Mouse (Mus musculus) embryo, embryonic 10 days (tissue): ENCODE data around the gene Izumo2.
"Not testable (repeated sequence)": the region's sequence is repeated elsewhere in the genome, so short reads cannot be mapped to it uniquely, and the experiment has no call there.

Experiments used
- DNase-seq: peaks from one replicate; pipeline ENCODE4 v3.0.0-alpha.2; 2015; ENCODE audit warnings: low spot score

The Izumo2 gene

DNA sequence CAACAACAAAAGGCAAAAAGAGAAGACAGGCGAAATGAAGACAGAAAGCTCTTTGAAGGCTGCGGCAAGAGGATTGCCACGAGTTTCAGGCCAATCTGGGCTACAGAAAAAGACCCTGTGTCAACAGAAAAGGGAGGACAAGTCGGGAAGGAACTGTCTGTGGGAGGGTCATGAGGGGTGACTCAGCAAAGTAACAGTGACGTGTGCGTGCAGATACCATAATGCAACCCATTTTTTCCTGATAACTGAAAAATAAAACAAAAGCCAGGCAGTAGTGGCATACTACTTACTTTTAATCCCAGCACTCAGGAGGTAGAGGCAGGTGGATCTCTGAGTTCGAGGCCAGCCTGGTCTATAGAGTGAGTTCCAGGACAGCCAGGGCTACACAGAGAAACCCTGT lies 10.6 kb upstream of the Izumo2 start:
- no peak for DNase-seq

- DNase-seq, result peak; percentile 79
Observed at GRCm38 (mm10) chr7:44701921-44702320, 6.6 kb upstream of the Izumo2 start.

DNA sequence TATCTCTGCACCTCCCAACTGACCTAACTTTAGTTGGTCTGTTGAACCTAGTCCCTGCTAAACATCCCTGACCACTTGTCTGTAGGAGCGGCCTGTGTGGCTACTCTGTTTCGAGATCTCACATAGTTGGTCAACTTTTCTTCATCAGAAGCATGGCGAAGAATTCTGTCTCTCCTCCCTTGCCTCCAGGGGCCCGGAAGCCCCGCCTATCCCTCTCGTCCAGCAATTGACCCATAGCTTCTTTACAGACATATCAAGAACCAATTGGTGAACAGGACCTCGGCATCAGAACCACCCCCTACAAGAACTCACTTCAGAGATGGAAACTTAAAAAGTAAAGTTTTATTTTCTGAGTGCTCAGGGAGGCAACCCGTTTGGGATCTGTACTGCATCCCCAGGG lies 5.6 kb upstream of the Izumo2 start:
- no peak for DNase-seq

GRCm38 (mm10) chr7:44704363-44704762 lies 4.2 kb upstream of the Izumo2 start:
- no peak for DNase-seq

GRCm38 (mm10) chr7:44705086-44705485 lies 3.5 kb upstream of the Izumo2 start:
- DNase-seq, result no peak

- DNase-seq, result no peak
Observed at GRCm38 (mm10) chr7:44706322-44706721, 2.2 kb upstream of the Izumo2 start.

GRCm38 (mm10) chr7:44707169-44707675 lies 1.3 kb upstream of the Izumo2 start:
- no peak for DNase-seq

DNA sequence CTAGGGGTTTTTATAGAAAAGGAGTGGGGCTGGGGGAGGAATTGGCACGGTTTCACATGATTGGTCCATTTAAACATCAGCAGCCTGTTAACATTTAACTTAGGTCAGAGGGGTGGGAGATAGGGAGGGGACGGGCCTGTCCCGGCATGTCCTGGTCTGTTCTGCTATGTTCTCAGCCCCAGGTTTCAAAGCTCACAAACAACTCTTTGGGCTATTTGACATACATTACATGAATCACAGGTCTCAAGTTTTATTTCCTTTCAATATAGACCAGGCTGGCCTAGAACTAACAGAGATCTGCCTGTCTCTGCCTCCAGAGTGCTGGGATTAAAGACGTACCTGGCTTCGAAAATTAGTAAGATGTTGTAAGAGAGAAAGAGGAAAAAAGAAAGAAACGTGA lies 449 bp upstream of the Izumo2 start:
- not testable (repeated sequence) for DNase-seq

DNA sequence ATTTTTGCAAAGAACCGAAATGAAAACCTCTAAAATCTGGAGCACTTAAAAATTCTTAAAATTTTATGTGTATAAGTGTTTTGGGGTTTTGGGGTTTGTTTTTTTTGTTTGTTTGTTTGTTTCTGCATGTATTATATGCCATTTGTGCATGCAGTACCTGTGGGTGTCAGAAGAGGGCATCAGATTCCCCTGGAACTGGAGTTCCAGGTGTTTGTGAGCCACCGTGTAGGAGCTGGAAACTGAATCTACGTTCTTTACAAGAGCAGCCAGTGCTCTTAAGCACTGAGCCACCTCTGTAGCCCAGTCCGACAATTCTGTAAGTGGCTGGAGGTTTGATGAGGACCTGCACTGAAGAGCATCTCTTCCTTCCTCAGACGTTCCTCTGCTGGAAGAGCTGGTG lies 1.3 kb downstream of the Izumo2 start:
- no peak for DNase-seq

DNA sequence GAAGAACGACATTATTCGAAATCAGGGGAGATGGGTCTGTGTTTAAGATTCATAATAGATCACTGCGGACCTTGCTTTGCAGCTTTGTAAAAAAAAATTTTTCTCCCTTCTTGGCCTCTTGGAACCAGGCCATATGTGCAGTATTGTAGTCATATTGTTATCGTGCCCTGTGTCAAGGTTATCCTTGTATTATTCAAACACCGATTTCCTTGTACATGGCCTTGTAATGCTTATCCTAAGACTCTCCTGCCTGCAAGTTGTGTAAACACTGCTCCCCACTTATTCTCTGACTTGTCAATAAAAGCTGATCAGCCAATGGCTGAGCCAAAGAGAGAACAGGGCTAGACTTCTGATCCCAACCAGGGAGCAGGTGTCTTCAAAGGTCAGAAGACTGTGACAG lies 13.5 kb downstream of the Izumo2 start:
- no peak for DNase-seq

DNA sequence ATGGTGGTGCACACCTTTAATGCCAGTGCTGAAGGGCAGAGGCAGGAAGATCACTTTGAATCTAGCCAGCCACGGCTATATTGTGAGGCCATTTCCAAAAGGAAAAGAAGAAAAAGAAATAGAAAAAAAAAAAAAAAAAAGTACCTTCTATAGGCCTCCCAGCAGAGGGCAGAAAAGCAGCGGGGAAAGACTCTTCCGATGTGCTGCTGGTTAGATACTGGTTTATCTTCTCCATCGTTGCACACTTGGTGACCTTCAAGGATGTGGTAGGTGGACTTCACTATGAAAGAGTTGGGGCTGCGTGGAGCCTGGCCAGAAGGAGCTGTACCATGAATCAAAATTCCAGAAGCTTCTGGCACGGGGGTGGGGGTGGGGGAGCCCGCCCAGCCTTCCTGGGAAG lies 15.8 kb downstream of the Izumo2 start:
- peak; percentile 40 for DNase-seq

DNA sequence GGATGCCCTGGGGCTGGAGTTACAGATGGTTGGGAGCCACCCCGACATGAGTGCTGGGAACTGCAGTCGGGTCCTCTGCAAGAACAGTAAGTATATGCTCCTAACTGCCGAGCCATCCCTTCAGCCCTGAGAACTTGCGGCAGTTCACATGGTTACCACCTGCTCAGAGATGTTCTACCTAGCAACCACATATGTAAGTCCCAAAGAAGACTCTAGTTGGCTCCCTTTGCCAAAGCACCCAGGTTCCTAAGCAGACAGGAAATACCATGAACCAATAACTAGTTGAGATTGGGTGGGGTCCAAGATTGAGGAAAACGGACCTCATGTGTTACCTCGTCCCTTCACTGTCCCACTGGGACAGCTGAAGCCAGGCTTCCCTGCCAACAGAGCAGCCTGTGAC lies 17.8 kb downstream of the Izumo2 start:
- DNase-seq, result no peak

DNA sequence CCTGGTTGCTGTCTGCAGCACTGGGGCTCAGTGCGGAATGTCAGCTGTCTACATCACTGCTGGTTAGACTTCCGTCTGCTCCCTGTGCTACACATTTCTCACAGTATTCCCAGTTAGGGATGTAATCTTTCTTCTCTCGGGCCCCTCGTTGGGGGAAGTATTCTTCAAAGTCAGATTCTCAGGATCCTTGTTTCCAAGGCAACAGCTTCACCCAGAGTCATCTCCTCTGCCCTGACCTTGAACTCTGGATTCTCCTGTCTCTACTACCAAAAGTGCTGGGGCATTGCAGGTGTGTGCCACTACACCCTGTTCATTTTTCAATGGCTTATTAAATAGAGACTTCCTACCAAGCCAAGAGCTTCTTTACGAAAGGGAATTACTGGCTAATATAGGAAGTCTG lies 18.6 kb downstream of the Izumo2 start:
- no peak for DNase-seq

DNA sequence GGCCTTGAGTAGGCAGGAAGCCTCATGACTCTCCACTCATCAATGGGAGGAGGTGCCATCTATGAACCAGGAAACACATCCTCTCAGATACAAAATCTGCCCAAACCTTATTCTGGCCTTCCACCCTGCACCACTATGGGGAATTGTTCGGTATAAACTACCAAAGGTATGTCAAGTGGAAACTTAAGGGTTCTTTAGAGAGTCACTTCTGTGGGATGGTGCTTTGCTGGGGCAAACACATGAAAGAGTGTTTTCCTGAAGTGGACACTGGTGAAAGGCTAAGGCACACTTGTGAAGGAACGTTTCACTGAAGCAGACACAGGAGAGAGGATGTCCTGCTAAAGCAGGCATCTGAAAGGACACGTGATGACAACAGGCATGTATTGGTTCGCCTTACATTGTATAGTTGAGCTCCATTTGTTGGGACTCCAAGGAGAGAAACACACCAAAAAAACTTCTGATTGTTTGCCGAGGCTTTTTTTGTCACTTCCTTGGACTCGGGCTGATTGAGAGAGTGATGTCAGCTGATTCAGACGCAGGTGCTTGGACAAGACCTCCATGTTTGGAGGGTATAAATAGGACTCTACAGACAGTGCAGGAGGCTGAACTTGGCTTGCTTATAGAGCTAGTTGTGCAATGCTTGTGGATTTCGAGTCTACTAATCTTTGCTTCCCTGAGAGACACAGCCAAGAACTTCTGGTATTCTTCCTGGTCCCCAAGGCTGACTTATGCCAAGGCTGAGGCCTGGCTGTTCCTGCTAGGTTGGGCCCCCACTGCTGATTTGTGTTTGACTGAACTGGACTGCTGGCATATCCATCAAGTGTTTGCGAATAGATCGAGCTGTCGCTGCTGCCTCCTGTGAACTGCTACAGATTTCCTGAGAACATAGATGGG lies 19.8 kb downstream of the Izumo2 start:
- no peak for DNase-seq

- no peak for DNase-seq
Observed at GRCm38 (mm10) chr7:44733723-44734122, 25.2 kb downstream of the Izumo2 start.

GRCm38 (mm10) chr7:44741361-44741760 lies 32.8 kb downstream of the Izumo2 start:
- DNase-seq, result no peak

GRCm38 (mm10) chr7:44744270-44744669 lies 35.7 kb downstream of the Izumo2 start:
- no peak for DNase-seq

DNA sequence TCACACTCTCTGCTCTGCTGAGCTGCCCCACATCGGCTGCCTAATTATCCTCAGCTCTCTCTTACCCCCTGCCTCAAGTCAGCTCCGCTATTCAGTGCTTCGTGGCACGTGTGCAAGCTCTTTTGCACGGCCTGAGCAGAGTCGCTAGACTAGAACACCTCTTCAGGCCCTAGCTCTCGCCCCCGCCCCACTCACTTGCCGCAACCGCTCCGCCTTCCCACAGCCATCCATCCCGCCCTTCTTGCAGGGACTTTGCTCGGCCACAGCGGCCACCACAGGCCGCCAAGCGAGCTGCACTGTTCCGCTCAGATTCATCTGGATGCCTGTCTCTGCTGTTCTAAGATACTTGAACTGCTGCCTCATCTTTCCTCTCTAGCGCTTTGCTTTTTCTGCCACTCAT lies 36.5 kb downstream of the Izumo2 start:
- DNase-seq, result peak; percentile 89

DNA sequence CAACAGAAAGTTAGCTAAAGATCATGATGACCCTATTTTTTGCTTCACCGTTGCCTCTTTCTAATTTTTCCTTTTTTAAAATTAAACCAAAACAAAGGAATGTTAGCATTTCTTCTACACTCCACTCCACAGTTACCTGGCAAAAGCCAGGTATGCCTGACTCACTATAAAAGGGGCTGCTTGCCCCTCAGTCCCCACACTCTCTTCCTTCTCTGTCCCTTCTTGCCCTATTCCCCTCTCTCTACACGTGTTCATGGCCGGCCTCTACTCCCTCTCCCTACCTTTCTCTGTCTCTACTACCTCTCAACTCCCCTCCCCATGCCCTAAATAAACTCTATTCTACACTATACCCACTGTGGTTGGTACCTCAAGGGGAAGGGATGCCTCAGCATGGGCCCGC lies 38.6 kb downstream of the Izumo2 start:
- no peak for DNase-seq

- peak; percentile 97 for DNase-seq
Observed at GRCm38 (mm10) chr7:44748101-44749044, 39.8 kb downstream of the Izumo2 start, which contains the start of gene Vrk3. TSS of gene Vrk3 (plus strand) at chr7:44748413.

DNA sequence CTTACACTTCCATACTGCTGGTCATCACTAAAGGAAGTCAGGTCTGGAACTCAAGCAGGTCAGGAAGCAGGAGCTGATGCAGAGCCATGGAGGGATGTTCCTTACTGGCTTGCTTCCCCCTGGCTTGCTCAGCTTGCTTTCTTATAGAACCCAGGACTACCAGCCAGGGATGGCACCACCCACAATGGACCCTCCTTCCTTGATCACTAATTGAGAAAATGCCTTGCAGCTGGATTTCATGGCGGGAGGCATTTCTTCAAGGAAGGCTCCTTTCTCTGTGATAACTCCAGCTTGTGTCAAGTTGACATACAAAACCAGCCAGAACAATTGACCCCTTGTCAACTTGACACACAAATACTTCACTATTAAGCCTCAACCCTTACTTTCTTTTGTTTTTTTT lies 42.4 kb downstream of the Izumo2 start, which contains the start of gene Zfp473:
Zfp473 (minus strand) TSS at position 101 of the 400 bp plus-strand sequence.
- not testable (repeated sequence) for DNase-seq

DNA sequence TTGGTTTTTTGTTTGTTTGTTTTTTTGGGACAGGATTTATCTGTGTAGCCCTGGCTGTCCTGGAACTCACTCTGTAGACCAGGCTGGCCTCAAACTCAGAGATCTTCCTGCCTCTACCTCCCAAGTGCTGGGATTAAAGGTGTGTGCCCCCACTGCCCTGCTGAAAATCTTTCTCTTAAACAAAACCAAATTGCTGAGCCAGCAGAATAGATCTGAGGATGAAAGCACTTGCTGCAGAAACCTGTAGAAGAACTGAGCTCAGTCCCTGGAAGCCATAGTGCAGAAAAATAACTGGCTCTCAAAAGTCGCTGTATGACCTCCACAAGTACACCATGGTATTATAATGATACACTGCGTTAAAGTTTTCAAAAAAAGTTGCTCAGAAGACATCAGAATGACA lies 48.6 kb downstream of the Izumo2 start:
- DNase-seq, result no peak

GRCm38 (mm10) chr7:44760366-44760765 lies 51.8 kb downstream of the Izumo2 start:
- DNase-seq, result no peak
